Mouse (Mus musculus): Measurements from ENCODE around the gene Mgat3.

GRCm38 (mm10) chr15:80163274-80163673 lies 10.2 kb upstream of the Mgat3 start:
- TF ChIP-seq CTCF (IDR thresholded peaks at IDR 0.05; ENCODE audit: low read depth) (peak; percentile 40), EP300 (IDR thresholded peaks at IDR 0.05; ENCODE audit: low read depth) (no peak)
